30 mouse cellular contexts compared by ENCODE assay signal in genomic region chr6:27351147-27351546, GRCm38 (mm10).
DNase-seq lines count a peak whose midpoint lies in the region; ATAC-seq lines count a peak whose summit lies in the region.
"Had no signal": no experiment of that assay in that cellular context is flagged by ENCODE, and none has a peak within 500 bp of the region (broad histone marks: within the 10 kb centered on the region; RNA-seq: fewer than 3 reads in every experiment).

No protein-coding gene starts in this region.

- H3K36me3 ChIP-seq in liver, embryonic 11.5 days (ENCODE audit: control insufficient read depth, insufficient read depth, low read length), result no peaks in the 10 kb centered on the region
- H3K36me3 ChIP-seq in liver, embryonic 16.5 days (ENCODE audit: control insufficient read depth, insufficient read depth), result no peaks in the 10 kb centered on the region
- no peaks in the 10 kb centered on the region for H3K36me3 ChIP-seq in heart, embryonic 11.5 days (ENCODE audit: control insufficient read depth, insufficient read depth, low read length)
- H3K36me3 ChIP-seq: embryonic facial prominence, embryonic 12.5 days; heart, embryonic 12.5 days; hindbrain, embryonic 13.5 days; midbrain, embryonic 13.5 days; stomach, embryonic 15.5 days had no signal

- no peak overlapping the region for H3K4me3 ChIP-seq in liver, embryonic 11.5 days (ENCODE audit: low read depth, low read length)
- H3K4me3 ChIP-seq in liver, embryonic 16.5 days (ENCODE audit: low read depth, low read length), result no peak overlapping the region
- no peak overlapping the region for H3K4me3 ChIP-seq in heart, embryonic 11.5 days (ENCODE audit: low read depth, low read length)
- H3K4me3 ChIP-seq: embryonic facial prominence, embryonic 12.5 days; heart, embryonic 12.5 days; hindbrain, embryonic 13.5 days; megakaryocyte, embryonic 14.5 days; midbrain, embryonic 13.5 days; stomach, embryonic 15.5 days had no signal

- H3K27me3 ChIP-seq in liver, embryonic 11.5 days (replicated peaks; ENCODE audit: control insufficient read depth, insufficient read depth, low read length), result no peaks in the 10 kb centered on the region
- no peaks in the 10 kb centered on the region for H3K27me3 ChIP-seq in liver, embryonic 16.5 days (ENCODE audit: control insufficient read depth, insufficient read depth, low read depth, low read length)
- no peaks in the 10 kb centered on the region for H3K27me3 ChIP-seq in heart, embryonic 11.5 days (ENCODE audit: control insufficient read depth, insufficient read depth, low read length)
- H3K27me3 ChIP-seq: CH12.LX; embryonic facial prominence, embryonic 12.5 days; heart, embryonic 12.5 days; hindbrain, embryonic 13.5 days; megakaryocyte, embryonic 14.5 days; midbrain, embryonic 13.5 days; stomach, embryonic 15.5 days had no signal

- H3K27ac ChIP-seq in liver, embryonic 11.5 days (ENCODE audit: low read depth, low read length), result no peak overlapping the region
- no peak overlapping the region for H3K27ac ChIP-seq in liver, embryonic 16.5 days (ENCODE audit: low read length)
- no peak overlapping the region for H3K27ac ChIP-seq in heart, embryonic 11.5 days (ENCODE audit: low read depth, low read length)
- H3K27ac ChIP-seq: embryonic facial prominence, embryonic 12.5 days; hindbrain, embryonic 13.5 days; midbrain, embryonic 13.5 days; stomach, embryonic 15.5 days had no signal

- H3K9me3 ChIP-seq in liver, embryonic 11.5 days (ENCODE audit: control insufficient read depth, low read length), result no peaks in the 10 kb centered on the region
- no peaks in the 10 kb centered on the region for H3K9me3 ChIP-seq in liver, embryonic 16.5 days (replicated peaks; ENCODE audit: control insufficient read depth, low read length)
- H3K9me3 ChIP-seq in heart, embryonic 11.5 days (replicated peaks; ENCODE audit: control insufficient read depth, low read length), result no peaks in the 10 kb centered on the region
- H3K9me3 ChIP-seq: embryonic facial prominence, embryonic 12.5 days; heart, embryonic 12.5 days; hindbrain, embryonic 13.5 days; midbrain, embryonic 13.5 days; stomach, embryonic 15.5 days had no signal

- no peak overlapping the region for H3K4me2 ChIP-seq in liver, embryonic 11.5 days
- H3K4me2 ChIP-seq in liver, embryonic 16.5 days (ENCODE audit: low read depth, low read length), result no peak overlapping the region
- H3K4me2 ChIP-seq in heart, embryonic 11.5 days, result no peak overlapping the region
- H3K4me2 ChIP-seq: embryonic facial prominence, embryonic 12.5 days; heart, embryonic 12.5 days; hindbrain, embryonic 13.5 days; midbrain, embryonic 13.5 days; stomach, embryonic 15.5 days had no signal

- no peak for DNase-seq in frontal cortex, postnatal 36 days (ENCODE audit: low spot score in 2 of 2)
- no peak for DNase-seq in liver, embryonic 11.5 days (ENCODE audit: low spot score)
- DNase-seq in cerebellum, adult 18-20 months, result no peak
- no peak for DNase-seq in gastrocnemius, postnatal 14 days
- DNase-seq in left cerebral cortex, postnatal 25 days (ENCODE audit: low spot score in 2 of 2), result no peak
- DNase-seq: adrenal gland, postnatal 25 days; cerebellum, adult 9-10 months; cerebellum, postnatal 36 days; embryo, embryonic 11 days; gastrocnemius, postnatal 10 days; heart, adult 11 months; heart, postnatal 4 days; kidney, adult 8-10 months; kidney, postnatal 10 days; layer of hippocampus, adult 9-11 months; lung, postnatal 36 days; retina, postnatal 1 day; right cerebral cortex, postnatal 14 days had no signal

- peak; percentile 72; the same call in 1 of the 2 replicates for ATAC-seq in frontal cortex, adult (ENCODE audit: low TSS enrichment)
- peak; percentile 77; the same call in 1 of the 2 replicates for ATAC-seq in liver, embryonic 11.5 days (replicated peaks; ENCODE audit: low FRiP score)
- peak; percentile 43; the same call in 1 of the 2 replicates for ATAC-seq in liver, embryonic 16.5 days (ENCODE audit: low read depth)
- ATAC-seq in heart, embryonic 11.5 days (replicated peaks; ENCODE audit: insufficient number of reproducible peaks, low FRiP score, low TSS enrichment), result no peak
- ATAC-seq: forebrain, embryonic 16.5 days; intestine, embryonic 16.5 days; midbrain, embryonic 13.5 days had no signal

- intact Hi-C loops in gastrocnemius, postnatal 14 days (cut with DNase I; ENCODE audit: low total_unique reads), result no loop called here
- intact Hi-C loops in left cerebral cortex, postnatal 25 days (cut with DNase I), result no loop called here

- no peak overlapping the region for H3K9ac ChIP-seq in liver, embryonic 11.5 days (ENCODE audit: low read depth, low read length)
- H3K9ac ChIP-seq in liver, embryonic 16.5 days (ENCODE audit: low read depth, low read length), result no peak overlapping the region
- no peak overlapping the region for H3K9ac ChIP-seq in heart, embryonic 11.5 days (ENCODE audit: low read depth, low read length)
- H3K9ac ChIP-seq: embryonic facial prominence, embryonic 12.5 days; heart, embryonic 12.5 days; hindbrain, embryonic 13.5 days; midbrain, embryonic 13.5 days; stomach, embryonic 15.5 days had no signal

- WGBS in liver, embryonic 11.5 days, result 54% methylated on average over 4 of the region's 4 CpGs
- WGBS in liver, embryonic 16.5 days (ENCODE audit: insufficient replicate concordance), result 10% methylated on average over 4 of the region's 4 CpGs
- WGBS in heart, embryonic 11.5 days (ENCODE audit: insufficient replicate concordance), result 21% methylated on average over 4 of the region's 4 CpGs

- no peaks in the 10 kb centered on the region for H3K4me1 ChIP-seq in liver, embryonic 11.5 days (replicated peaks; ENCODE audit: control insufficient read depth, insufficient read depth, low read length)
- H3K4me1 ChIP-seq in liver, embryonic 16.5 days (ENCODE audit: control insufficient read depth, low read depth, low read length), result no peaks in the 10 kb centered on the region
- H3K4me1 ChIP-seq in heart, embryonic 11.5 days (ENCODE audit: control insufficient read depth, insufficient read depth, low read length), result no peaks in the 10 kb centered on the region; the same call in 1 of the 2 replicates
- H3K4me1 ChIP-seq: embryonic facial prominence, embryonic 12.5 days; hindbrain, embryonic 13.5 days; midbrain, embryonic 13.5 days; stomach, embryonic 15.5 days had no signal
